Mouse (Mus musculus) erythroblast, embryonic 14.5 days (primary cell): ENCODE data around the gene Rnft2.

ENCODE experiments used
- GATA1 ChIP-seq: IDR thresholded peaks from 2 replicates; pipeline ENCODE4 v1.6.1; 2012; ENCODE audit warnings: low read length, inconsistent platforms, mixed read lengths
- TAL1 ChIP-seq: IDR thresholded peaks from 3 replicates; pipeline ENCODE4 v1.6.1; 2012; ENCODE audit warnings: low read length, inconsistent platforms, mixed read lengths

- no peak for TF ChIP-seq GATA1
- TF ChIP-seq TAL1, result no peak
Observed at GRCm38 (mm10) chr5:118259636-118260035, 14.7 kb upstream of the Rnft2 start.
